10 mouse cellular contexts compared by ENCODE assay signal in the genomic region with DNA sequence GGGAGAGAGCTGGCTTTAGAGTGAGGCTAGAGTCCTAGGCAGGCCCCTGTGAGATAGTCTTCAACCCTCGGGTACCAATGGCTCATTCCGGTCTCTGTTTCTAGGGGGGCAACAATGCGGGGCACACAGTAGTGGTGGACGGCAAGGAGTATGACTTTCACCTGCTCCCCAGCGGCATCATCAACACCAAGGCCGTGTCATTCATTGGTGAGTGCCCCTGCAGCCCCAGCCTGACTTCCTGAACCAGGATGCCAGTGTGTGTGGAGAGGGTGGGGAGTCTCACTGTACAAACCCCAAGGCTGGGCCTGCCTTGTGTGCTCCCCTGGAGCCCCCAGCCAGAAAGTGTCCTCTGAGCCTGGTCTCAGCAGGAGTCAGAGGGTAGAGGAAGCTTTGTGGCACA. TPM values are rescaled to one million over a fixed set of nuclear protein-coding genes. Genes with fewer than 3 reads are reported as not detected.
DNase-seq lines count a peak whose midpoint lies in the region; ATAC-seq lines count a peak whose summit lies in the region.
"Had no signal": no experiment of that assay in that cellular context is flagged by ENCODE, and none has a peak within 500 bp of the region (broad histone marks: within the 10 kb centered on the region; RNA-seq: fewer than 3 reads in every experiment).

No protein-coding gene starts in this region.

- WGBS in heart, embryonic 10.5 days, result 89% methylated on average over 6 of the region's 6 CpGs
- WGBS in liver, embryonic 11.5 days, result 67% methylated on average over 6 of the region's 6 CpGs
- 77% methylated on average over 6 of the region's 6 CpGs for WGBS in limb, embryonic 13.5 days

- H3K9me3 ChIP-seq in heart, embryonic 10.5 days, result no peaks in the 10 kb centered on the region
- H3K9me3 ChIP-seq in liver, embryonic 11.5 days (ENCODE audit: control insufficient read depth, low read length), result no peaks in the 10 kb centered on the region
- H3K9me3 ChIP-seq in limb, embryonic 13.5 days, result no peaks in the 10 kb centered on the region
- H3K9me3 ChIP-seq: G1E had no signal

- 0 out of 2 replicates have a peak overlapping the region, but pooled peaks have one; percentile 9 for H3K9ac ChIP-seq in liver, embryonic 11.5 days (ENCODE audit: low read depth, low read length)
- no peak overlapping the region for H3K9ac ChIP-seq in limb, embryonic 13.5 days

- no peaks in the 10 kb centered on the region for H3K27me3 ChIP-seq in heart, embryonic 10.5 days (ENCODE audit: insufficient read depth, poor library complexity, severe bottlenecking)
- no peaks in the 10 kb centered on the region for H3K27me3 ChIP-seq in liver, embryonic 11.5 days (replicated peaks; ENCODE audit: control insufficient read depth, insufficient read depth, low read length)
- H3K27me3 ChIP-seq in limb, embryonic 13.5 days, result no peaks in the 10 kb centered on the region

- DNase-seq in heart, embryonic 10.5 days (ENCODE audit: low spot score), result no peak
- DNase-seq in heart, postnatal 36 days, result no peak
- DNase-seq in liver, embryonic 11.5 days (ENCODE audit: low spot score), result no peak
- no peak for DNase-seq in liver
- DNase-seq in B cell, adult 2 months, result peak; percentile 24 to 25
- no peak for DNase-seq in frontal cortex, postnatal 10 days (ENCODE audit: low spot score in 2 of 2)
- no peak for DNase-seq in left cerebral cortex, adult 9 months (ENCODE audit: low spot score in 2 of 2)

- no peak for ATAC-seq in liver, embryonic 11.5 days (replicated peaks; ENCODE audit: low FRiP score)
- no peak for ATAC-seq in limb, embryonic 13.5 days (ENCODE audit: low FRiP score, low read depth)

- H3K4me2 ChIP-seq in liver, embryonic 11.5 days, result no peak overlapping the region
- H3K4me2 ChIP-seq in limb, embryonic 13.5 days (replicated peaks), result no peak overlapping the region

- H3K4me3 ChIP-seq in heart, embryonic 10.5 days, result no peak overlapping the region
- no peak overlapping the region for H3K4me3 ChIP-seq in liver, embryonic 11.5 days (ENCODE audit: low read depth, low read length)
- H3K4me3 ChIP-seq in limb, embryonic 13.5 days, result no peak overlapping the region
- H3K4me3 ChIP-seq: erythroblast, embryonic 14.5 days had no signal

- intact Hi-C loops in heart, postnatal 36 days (cut with DNase I), result no loop called here

- peaks cover 84% of the 10 kb centered on the region for H3K4me1 ChIP-seq in heart, embryonic 10.5 days
- H3K4me1 ChIP-seq in liver, embryonic 11.5 days (replicated peaks; ENCODE audit: control insufficient read depth, insufficient read depth, low read length), result peaks cover 45% of the 10 kb centered on the region
- H3K4me1 ChIP-seq in limb, embryonic 13.5 days, result peaks cover 20% of the 10 kb centered on the region

- peak overlapping the region; percentile 77; the same call in 1 of the 2 replicates for H3K27ac ChIP-seq in heart, embryonic 10.5 days
- peak overlapping the region; percentile 26; the same call in 1 of the 2 replicates for H3K27ac ChIP-seq in liver, embryonic 11.5 days (ENCODE audit: low read depth, low read length)
- H3K27ac ChIP-seq in limb, embryonic 13.5 days, result peak overlapping the region; percentile 33; the same call in 1 of the 2 replicates

- H3K36me3 ChIP-seq in heart, embryonic 10.5 days, result peaks cover 6% of the 10 kb centered on the region; the same call in 1 of the 2 replicates
- no peaks in the 10 kb centered on the region for H3K36me3 ChIP-seq in liver, embryonic 11.5 days (ENCODE audit: control insufficient read depth, insufficient read depth, low read length)
- no peaks in the 10 kb centered on the region for H3K36me3 ChIP-seq in limb, embryonic 13.5 days
- H3K36me3 ChIP-seq: G1E had no signal

RNA-seq across cellular contexts. Expression of gene Adssl1, which starts 8.4 kb away (rescaled TPM):
- polyA plus RNA-seq in heart, embryonic 10.5 days (2016; fragmentation: Nextera tagmentation; extraction: Ambion mirVana), result 57.2 and 99.3 TPM in 2 replicates
- total RNA-seq in heart, postnatal 36 days (2021), result 100 to 1,000 TPM; 162 to 165 TPM
- polyA plus RNA-seq in liver, embryonic 11.5 days (2014; fragmentation: Nextera tagmentation; extraction: Ambion mirVana), result 5.6 and 7.4 TPM in 2 replicates
- 12.8 and 14.7 TPM in 2 replicates for polyA plus RNA-seq in limb, embryonic 13.5 days (2015; fragmentation: Nextera tagmentation; extraction: Ambion mirVana)
- total RNA-seq: G1E had no signal

RNA-seq across cellular contexts. Expression of gene Siva1, which starts 16.3 kb away (rescaled TPM):
- 175 and 207 TPM in 2 replicates for polyA plus RNA-seq in heart, embryonic 10.5 days (2016; fragmentation: Nextera tagmentation; extraction: Ambion mirVana)
- 10 to 100 TPM; 29.4 to 31.0 TPM for total RNA-seq in heart, postnatal 36 days (2021)
- 216 and 222 TPM in 2 replicates for polyA plus RNA-seq in liver, embryonic 11.5 days (2014; fragmentation: Nextera tagmentation; extraction: Ambion mirVana)
- 246 and 251 TPM in 2 replicates for polyA plus RNA-seq in limb, embryonic 13.5 days (2015; fragmentation: Nextera tagmentation; extraction: Ambion mirVana)

RNA-seq across cellular contexts. Expression of gene Inf2, which starts 39.6 kb away (rescaled TPM):
- 3.5 and 5.6 TPM in 2 replicates for polyA plus RNA-seq in heart, embryonic 10.5 days (2016; fragmentation: Nextera tagmentation; extraction: Ambion mirVana)
- total RNA-seq in heart, postnatal 36 days (2021), result 10 to 100 TPM; 16.6 to 23.9 TPM
- polyA plus RNA-seq in liver, embryonic 11.5 days (2014; fragmentation: Nextera tagmentation; extraction: Ambion mirVana), result 4.6 and 6.5 TPM in 2 replicates
- 4.2 and 5.5 TPM in 2 replicates for polyA plus RNA-seq in limb, embryonic 13.5 days (2015; fragmentation: Nextera tagmentation; extraction: Ambion mirVana)

RNA-seq across cellular contexts. Expression of gene Akt1, which starts 46.5 kb away (rescaled TPM):
- polyA plus RNA-seq in heart, embryonic 10.5 days (2016; fragmentation: Nextera tagmentation; extraction: Ambion mirVana), result 57.1 and 82.0 TPM in 2 replicates
- 100 to 1,000 TPM; 184 to 212 TPM for total RNA-seq in heart, postnatal 36 days (2021)
- polyA plus RNA-seq in liver, embryonic 11.5 days (2014; fragmentation: Nextera tagmentation; extraction: Ambion mirVana), result 54.9 and 62.9 TPM in 2 replicates
- 62.5 and 71.0 TPM in 2 replicates for polyA plus RNA-seq in limb, embryonic 13.5 days (2015; fragmentation: Nextera tagmentation; extraction: Ambion mirVana)

RNA-seq across cellular contexts. Expression of gene Zbtb42, which starts 50.4 kb away (rescaled TPM):
- 3.9 and 4.3 TPM in 2 replicates for polyA plus RNA-seq in heart, embryonic 10.5 days (2016; fragmentation: Nextera tagmentation; extraction: Ambion mirVana)
- 1 to 10 TPM; 4.7 to 5.7 TPM for total RNA-seq in heart, postnatal 36 days (2021)
- 0.96 and 1.7 TPM in 2 replicates for polyA plus RNA-seq in liver, embryonic 11.5 days (2014; fragmentation: Nextera tagmentation; extraction: Ambion mirVana)
- polyA plus RNA-seq in limb, embryonic 13.5 days (2015; fragmentation: Nextera tagmentation; extraction: Ambion mirVana), result 2.2 and 2.4 TPM in 2 replicates

Comparison
In these comparisons a context has a peak if more than half of its experiments do, and no peak if none do; other contexts are left out.
1. DNase-seq: peak in B cell, adult 2 months (2 of 2); none in heart, embryonic 10.5 days (single experiment), heart, postnatal 36 days (0 of 2), liver, embryonic 11.5 days (single experiment), liver (single experiment), frontal cortex, postnatal 10 days (0 of 2) and left cerebral cortex, adult 9 months (0 of 2).
2. H3K27ac ChIP-seq: peak in every context shown above with its lines; median percentile 77 in heart, embryonic 10.5 days; 33 in limb, embryonic 13.5 days; 26 in liver, embryonic 11.5 days.